Mouse (Mus musculus): Measurements from ENCODE around the gene Nipbl. TPM values are rescaled to one million over a fixed set of nuclear protein-coding genes. Genes with fewer than 3 reads are reported as not detected.

The Nipbl gene
- polyA plus RNA-seq, 1 experiment from 2014 or later, result 24.8 TPM

- DNase-seq (ENCODE audit: low spot score, missing footprints), result no peak
- WGBS, result 92% methylated on average over 3 of the region's 3 CpGs
These were observed 112.7 kb downstream of the Nipbl start for GRCm38 (mm10) chr15:8331547-8331946.

GRCm38 (mm10) chr15:8325629-8326028 lies 118.6 kb downstream of the Nipbl start:
- 95% methylated on average over 2 of the region's 2 CpGs for WGBS
- Histone ChIP-seq H3K4me2 (no peak overlapping the region), H3K9ac (ENCODE audit: low read length) (no peak overlapping the region), H3K27me3 (ENCODE audit: control insufficient read depth, insufficient read depth, low read length) (no peaks in the 10 kb centered on the region), H3K27ac (ENCODE audit: low read depth, low read length) (no peak overlapping the region), H3K9me3 (ENCODE audit: control insufficient read depth, low read length) (no peaks in the 10 kb centered on the region), H3K4me3 (ENCODE audit: low read depth, low read length) (no peak overlapping the region), H3K36me3 (ENCODE audit: control insufficient read depth, insufficient read depth, low read length) (peaks cover 11% of the 10 kb centered on the region; the same call in 1 of the 2 replicates), H3K4me1 (ENCODE audit: control insufficient read depth, insufficient read depth, low read length) (no peaks in the 10 kb centered on the region)
- no peak for DNase-seq (ENCODE audit: low spot score, missing footprints)
- ATAC-seq (ENCODE audit: low FRiP score), result no peak

More at GRCm38 (mm10) chr15:8331547-8331946, 112.7 kb downstream of the Nipbl start:
- Histone ChIP-seq H3K36me3 (ENCODE audit: control insufficient read depth, insufficient read depth, low read length) (peaks cover 4% of the 10 kb centered on the region; the same call in 1 of the 2 replicates), H3K9me3 (ENCODE audit: control insufficient read depth, low read length) (no peaks in the 10 kb centered on the region), H3K4me1 (ENCODE audit: control insufficient read depth, insufficient read depth, low read length) (no peaks in the 10 kb centered on the region), H3K9ac (ENCODE audit: low read length) (no peak overlapping the region), H3K27me3 (ENCODE audit: control insufficient read depth, insufficient read depth, low read length) (no peaks in the 10 kb centered on the region), H3K4me3 (ENCODE audit: low read depth, low read length) (no peak overlapping the region), H3K4me2 (no peak overlapping the region), H3K27ac (ENCODE audit: low read depth, low read length) (no peak overlapping the region)
- no peak for ATAC-seq (ENCODE audit: low FRiP score)

- Histone ChIP-seq H3K36me3 (ENCODE audit: control insufficient read depth, insufficient read depth, low read length) (peaks cover 13% of the 10 kb centered on the region), H3K27ac (ENCODE audit: low read depth, low read length) (no peak overlapping the region), H3K9me3 (ENCODE audit: control insufficient read depth, low read length) (no peaks in the 10 kb centered on the region), H3K4me2 (no peak overlapping the region), H3K9ac (ENCODE audit: low read length) (no peak overlapping the region), H3K27me3 (ENCODE audit: control insufficient read depth, insufficient read depth, low read length) (no peaks in the 10 kb centered on the region), H3K4me3 (ENCODE audit: low read depth, low read length) (no peak overlapping the region), H3K4me1 (ENCODE audit: control insufficient read depth, insufficient read depth, low read length) (no peaks in the 10 kb centered on the region)
- ATAC-seq (ENCODE audit: low FRiP score) (no peak), DNase-seq (ENCODE audit: low spot score, missing footprints) (no peak)
- 98% methylated on average over 2 of the region's 2 CpGs for WGBS
These were observed 119.4 kb downstream of the Nipbl start for GRCm38 (mm10) chr15:8324833-8325232.

GRCm38 (mm10) chr15:8324061-8324460 lies 120.2 kb downstream of the Nipbl start:
- peaks cover 13% of the 10 kb centered on the region for H3K36me3 ChIP-seq (ENCODE audit: control insufficient read depth, insufficient read depth, low read length)

GRCm38 (mm10) chr15:8321491-8321890 lies 122.8 kb downstream of the Nipbl start:
- DNase-seq (ENCODE audit: low spot score, missing footprints) (no peak), ATAC-seq (ENCODE audit: low FRiP score) (no peak)
- Histone ChIP-seq H3K9me3 (ENCODE audit: control insufficient read depth, low read length) (no peaks in the 10 kb centered on the region), H3K36me3 (ENCODE audit: control insufficient read depth, insufficient read depth, low read length) (peaks cover 10% of the 10 kb centered on the region), H3K4me1 (ENCODE audit: control insufficient read depth, insufficient read depth, low read length) (no peaks in the 10 kb centered on the region), H3K9ac (ENCODE audit: low read length) (no peak overlapping the region), H3K27me3 (ENCODE audit: control insufficient read depth, insufficient read depth, low read length) (no peaks in the 10 kb centered on the region), H3K27ac (ENCODE audit: low read depth, low read length) (no peak overlapping the region), H3K4me2 (no peak overlapping the region), H3K4me3 (ENCODE audit: low read depth, low read length) (no peak overlapping the region)
- 92% methylated on average over 5 of the region's 5 CpGs for WGBS

More at GRCm38 (mm10) chr15:8324061-8324460, 120.2 kb downstream of the Nipbl start:
- no peak for DNase-seq (ENCODE audit: low spot score, missing footprints)
- no peak overlapping the region for H3K4me3 ChIP-seq (ENCODE audit: low read depth, low read length)
- H3K4me2 ChIP-seq, result no peak overlapping the region
- no peak for ATAC-seq (ENCODE audit: low FRiP score)
- no peak overlapping the region for H3K9ac ChIP-seq (ENCODE audit: low read length)
- H3K27me3 ChIP-seq (ENCODE audit: control insufficient read depth, insufficient read depth, low read length), result no peaks in the 10 kb centered on the region
- H3K27ac ChIP-seq (ENCODE audit: low read depth, low read length), result no peak overlapping the region
- 97% methylated on average over 4 of the region's 4 CpGs for WGBS
- H3K9me3 ChIP-seq (ENCODE audit: control insufficient read depth, low read length), result no peaks in the 10 kb centered on the region
- no peaks in the 10 kb centered on the region for H3K4me1 ChIP-seq (ENCODE audit: control insufficient read depth, insufficient read depth, low read length)

GRCm38 (mm10) chr15:8319191-8319590 lies 125.1 kb downstream of the Nipbl start:
- no peak overlapping the region for H3K9ac ChIP-seq (ENCODE audit: low read length)
- H3K4me1 ChIP-seq (ENCODE audit: control insufficient read depth, insufficient read depth, low read length), result no peaks in the 10 kb centered on the region
- ATAC-seq (ENCODE audit: low FRiP score) (no peak), DNase-seq (ENCODE audit: low spot score, missing footprints) (no peak)
- no peaks in the 10 kb centered on the region for H3K27me3 ChIP-seq (ENCODE audit: control insufficient read depth, insufficient read depth, low read length)
- H3K4me3 ChIP-seq (ENCODE audit: low read depth, low read length), result no peak overlapping the region
- H3K9me3 ChIP-seq (ENCODE audit: control insufficient read depth, low read length), result no peaks in the 10 kb centered on the region
- H3K4me2 ChIP-seq, result no peak overlapping the region
- 97% methylated on average over 5 of the region's 5 CpGs for WGBS
- H3K36me3 ChIP-seq (ENCODE audit: control insufficient read depth, insufficient read depth, low read length), result peaks cover 10% of the 10 kb centered on the region
- no peak overlapping the region for H3K27ac ChIP-seq (ENCODE audit: low read depth, low read length)

DNA sequence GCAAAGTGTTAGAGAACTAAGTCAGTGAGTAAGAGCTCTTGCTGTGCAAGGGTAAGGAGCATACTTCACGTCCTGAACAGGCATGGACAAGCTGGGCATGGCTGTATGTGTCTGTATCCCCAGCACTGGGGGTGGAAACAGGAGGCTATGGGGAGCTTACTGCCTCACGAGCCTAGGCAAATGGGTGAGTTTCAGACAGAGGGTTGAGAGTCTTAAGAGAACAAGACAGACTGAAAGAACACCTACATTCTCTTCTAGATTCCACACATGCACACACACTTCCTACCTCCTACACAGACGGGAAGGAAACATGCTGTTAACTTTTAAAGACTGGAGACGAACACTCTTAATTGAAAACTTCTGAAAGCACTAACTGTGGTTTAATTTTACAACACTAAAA lies 126.9 kb downstream of the Nipbl start:
- H3K9ac ChIP-seq (ENCODE audit: low read length), result no peak overlapping the region
- ATAC-seq (ENCODE audit: low FRiP score), result no peak
- WGBS, result 91% methylated on average over 4 of the region's 4 CpGs
- no peak overlapping the region for H3K4me2 ChIP-seq
- H3K4me3 ChIP-seq (ENCODE audit: low read depth, low read length), result no peak overlapping the region
- no peaks in the 10 kb centered on the region for H3K4me1 ChIP-seq (ENCODE audit: control insufficient read depth, insufficient read depth, low read length)
- H3K36me3 ChIP-seq (ENCODE audit: control insufficient read depth, insufficient read depth, low read length), result peaks cover 8% of the 10 kb centered on the region
- H3K9me3 ChIP-seq (ENCODE audit: control insufficient read depth, low read length), result no peaks in the 10 kb centered on the region
- no peak overlapping the region for H3K27ac ChIP-seq (ENCODE audit: low read depth, low read length)
- no peaks in the 10 kb centered on the region for H3K27me3 ChIP-seq (ENCODE audit: control insufficient read depth, insufficient read depth, low read length)
- DNase-seq (ENCODE audit: low spot score, missing footprints), result no peak

DNA sequence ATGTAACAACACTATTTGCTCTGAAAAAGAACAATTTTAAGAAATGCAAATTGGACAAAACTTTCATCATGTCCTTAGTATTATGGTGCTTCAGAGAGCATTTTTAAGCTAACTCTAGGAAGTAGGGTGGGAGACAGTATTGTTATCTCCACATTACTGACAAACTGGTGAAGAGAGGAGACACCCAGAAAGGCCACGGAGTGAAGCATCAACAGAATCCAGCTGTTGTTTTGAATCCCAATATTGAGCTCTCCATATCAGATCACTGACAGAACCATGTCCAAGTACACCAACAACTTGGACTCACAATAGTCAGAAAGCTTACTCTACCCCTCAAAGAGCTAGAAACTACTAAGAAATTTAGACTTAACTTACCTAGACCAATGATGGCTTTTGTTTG lies 138.8 kb downstream of the Nipbl start:
- DNase-seq (ENCODE audit: low spot score, missing footprints) (no peak), ATAC-seq (ENCODE audit: low FRiP score) (no peak)
- Histone ChIP-seq H3K4me2 (no peak overlapping the region), H3K9ac (ENCODE audit: low read length) (no peak overlapping the region), H3K9me3 (ENCODE audit: control insufficient read depth, low read length) (no peaks in the 10 kb centered on the region), H3K27me3 (ENCODE audit: control insufficient read depth, insufficient read depth, low read length) (no peaks in the 10 kb centered on the region), H3K36me3 (ENCODE audit: control insufficient read depth, insufficient read depth, low read length) (peaks cover 9% of the 10 kb centered on the region; the same call in 1 of the 2 replicates), H3K27ac (ENCODE audit: low read depth, low read length) (no peak overlapping the region), H3K4me1 (ENCODE audit: control insufficient read depth, insufficient read depth, low read length) (no peaks in the 10 kb centered on the region), H3K4me3 (ENCODE audit: low read depth, low read length) (no peak overlapping the region)
- WGBS, result 96% methylated on average over 1 of the region's 1 CpGs

GRCm38 (mm10) chr15:8302944-8303343 lies 141.3 kb downstream of the Nipbl start:
- no peak for ATAC-seq (ENCODE audit: low FRiP score)
- peaks cover 12% of the 10 kb centered on the region; the same call in 1 of the 2 replicates for H3K36me3 ChIP-seq (ENCODE audit: control insufficient read depth, insufficient read depth, low read length)

More at GRCm38 (mm10) chr15:8302944-8303343, 141.3 kb downstream of the Nipbl start:
- Histone ChIP-seq H3K4me1 (ENCODE audit: control insufficient read depth, insufficient read depth, low read length) (no peaks in the 10 kb centered on the region), H3K4me3 (ENCODE audit: low read depth, low read length) (no peak overlapping the region), H3K9ac (ENCODE audit: low read length) (no peak overlapping the region), H3K9me3 (ENCODE audit: control insufficient read depth, low read length) (no peaks in the 10 kb centered on the region), H3K27ac (ENCODE audit: low read depth, low read length) (no peak overlapping the region), H3K4me2 (no peak overlapping the region), H3K27me3 (ENCODE audit: control insufficient read depth, insufficient read depth, low read length) (no peaks in the 10 kb centered on the region)
- WGBS, result 92% methylated on average over 10 of the region's 10 CpGs
- no peak for DNase-seq (ENCODE audit: low spot score, missing footprints)

All from midbrain, embryonic 11.5 days (tissue).